Mouse (Mus musculus): Measurements from ENCODE around the gene Cox6b2. TPM values are rescaled to one million over a fixed set of nuclear protein-coding genes. Genes with fewer than 3 reads are reported as not detected.

The Cox6b2 gene
- polyA plus RNA-seq, 1 experiment from 2014 or later = 37.9 TPM

- DNase-seq (ENCODE audit: low spot score) = peak; percentile 46
Observed at GRCm38 (mm10) chr7:4723508-4723907, 29.4 kb downstream of the Cox6b2 start.

- no peak for DNase-seq (ENCODE audit: low spot score)
Observed at GRCm38 (mm10) chr7:4719276-4719675, 33.6 kb downstream of the Cox6b2 start.

- no peak for DNase-seq (ENCODE audit: low spot score)
Observed at GRCm38 (mm10) chr7:4716955-4717354, 35.9 kb downstream of the Cox6b2 start.

- no peak for DNase-seq (ENCODE audit: low spot score)
Observed at GRCm38 (mm10) chr7:4712594-4712993, 40.3 kb downstream of the Cox6b2 start.

GRCm38 (mm10) chr7:4705098-4705497, 47.8 kb downstream of the Cox6b2 start:
- peak; percentile 38 for DNase-seq (ENCODE audit: low spot score)

- DNase-seq (ENCODE audit: low spot score) = no peak
Observed at GRCm38 (mm10) chr7:4703195-4703594, 49.7 kb downstream of the Cox6b2 start.

GRCm38 (mm10) chr7:4702334-4702733, 50.6 kb downstream of the Cox6b2 start:
- no peak for DNase-seq (ENCODE audit: low spot score)

Other genes with a start within 250 kb of the Cox6b2 start
- gene Tnnt1, start 236.7 kb downstream of the Cox6b2 start, polyA plus RNA-seq (2015; fragmentation: Nextera tagmentation; extraction: Ambion mirVana) = 27.0 and 28.8 TPM in 2 replicates
- 2.5 and 3.0 TPM in 2 replicates for gene Tnni3, start 228.9 kb downstream of the Cox6b2 start, polyA plus RNA-seq (2015; fragmentation: Nextera tagmentation; extraction: Ambion mirVana)
- gene Dnaaf3, start 220.6 kb downstream of the Cox6b2 start, polyA plus RNA-seq (2015; fragmentation: Nextera tagmentation; extraction: Ambion mirVana) = 1.6 and 1.7 TPM in 2 replicates
- 0.22 and 0.44 TPM in 2 replicates for gene Syt5, start 205.6 kb downstream of the Cox6b2 start, polyA plus RNA-seq (2015; fragmentation: Nextera tagmentation; extraction: Ambion mirVana)
- not detected in 2 replicates for gene Ptprh, start 149.1 kb downstream of the Cox6b2 start, polyA plus RNA-seq (2015; fragmentation: Nextera tagmentation; extraction: Ambion mirVana)
- gene Tmem86b, start 121.7 kb downstream of the Cox6b2 start, polyA plus RNA-seq (2015; fragmentation: Nextera tagmentation; extraction: Ambion mirVana) = 1.7 and 2.1 TPM in 2 replicates
- gene Ppp6r1, start 94.1 kb downstream of the Cox6b2 start, polyA plus RNA-seq (2015; fragmentation: Nextera tagmentation; extraction: Ambion mirVana) = 19.8 and 23.8 TPM in 2 replicates
- gene Hspbp1, start 68.0 kb downstream of the Cox6b2 start, polyA plus RNA-seq (2015; fragmentation: Nextera tagmentation; extraction: Ambion mirVana) = 74.9 and 91.0 TPM in 2 replicates
- gene Brsk1, start 62.5 kb downstream of the Cox6b2 start, polyA plus RNA-seq (2015; fragmentation: Nextera tagmentation; extraction: Ambion mirVana) = 0.06 and 0.20 TPM in 2 replicates
- gene Tmem150b, start 27.8 kb downstream of the Cox6b2 start, polyA plus RNA-seq (2015; fragmentation: Nextera tagmentation; extraction: Ambion mirVana) = 0.82 and 1.4 TPM in 2 replicates
- 44.1 and 44.2 TPM in 2 replicates for gene Kmt5c, start 13.0 kb downstream of the Cox6b2 start, polyA plus RNA-seq (2015; fragmentation: Nextera tagmentation; extraction: Ambion mirVana)
- gene Fam71e2, start 18.2 kb upstream of the Cox6b2 start, polyA plus RNA-seq (2015; fragmentation: Nextera tagmentation; extraction: Ambion mirVana) = not detected in 2 replicates
- 0.13 and 0.30 TPM in 2 replicates for gene Il11, start 29.8 kb upstream of the Cox6b2 start, polyA plus RNA-seq (2015; fragmentation: Nextera tagmentation; extraction: Ambion mirVana)
- gene Tmem190, start 29.8 kb upstream of the Cox6b2 start, polyA plus RNA-seq (2015; fragmentation: Nextera tagmentation; extraction: Ambion mirVana) = 0.23 TPM in 1 of 2 replicates, not detected in the other
- 9.6 and 11.7 TPM in 2 replicates for gene Tmem238, start 36.6 kb upstream of the Cox6b2 start, polyA plus RNA-seq (2015; fragmentation: Nextera tagmentation; extraction: Ambion mirVana)
- 546 and 590 TPM in 2 replicates for gene Rpl28, start 39.8 kb upstream of the Cox6b2 start, polyA plus RNA-seq (2015; fragmentation: Nextera tagmentation; extraction: Ambion mirVana)
- gene Ube2s, start 59.5 kb upstream of the Cox6b2 start, polyA plus RNA-seq (2015; fragmentation: Nextera tagmentation; extraction: Ambion mirVana) = 413 and 414 TPM in 2 replicates
- not detected in 2 replicates for gene Shisa7, start 91.6 kb upstream of the Cox6b2 start, polyA plus RNA-seq (2015; fragmentation: Nextera tagmentation; extraction: Ambion mirVana)
- gene Isoc2b, start 117.2 kb upstream of the Cox6b2 start, polyA plus RNA-seq (2015; fragmentation: Nextera tagmentation; extraction: Ambion mirVana) = 19.9 and 22.0 TPM in 2 replicates
- gene Isoc2a, start 124.1 kb upstream of the Cox6b2 start, polyA plus RNA-seq (2015; fragmentation: Nextera tagmentation; extraction: Ambion mirVana) = 0.72 and 0.81 TPM in 2 replicates
- 0.10 TPM in 2 replicates for gene Gm36210, start 153.4 kb upstream of the Cox6b2 start, polyA plus RNA-seq (2015; fragmentation: Nextera tagmentation; extraction: Ambion mirVana)
- gene Zfp628, start 162.1 kb upstream of the Cox6b2 start, polyA plus RNA-seq (2015; fragmentation: Nextera tagmentation; extraction: Ambion mirVana) = 2.7 and 3.1 TPM in 2 replicates
- gene Nat14, start 168.9 kb upstream of the Cox6b2 start, polyA plus RNA-seq (2015; fragmentation: Nextera tagmentation; extraction: Ambion mirVana) = 0.22 and 0.60 TPM in 2 replicates
- 0.07 and 0.19 TPM in 2 replicates for gene Ssc5d, start 172.7 kb upstream of the Cox6b2 start, polyA plus RNA-seq (2015; fragmentation: Nextera tagmentation; extraction: Ambion mirVana)
- gene Sbk2, start 211.3 kb upstream of the Cox6b2 start, polyA plus RNA-seq (2015; fragmentation: Nextera tagmentation; extraction: Ambion mirVana) = 0.09 and 0.21 TPM in 2 replicates
- not detected in 2 replicates for gene Sbk3, start 218.1 kb upstream of the Cox6b2 start, polyA plus RNA-seq (2015; fragmentation: Nextera tagmentation; extraction: Ambion mirVana)
- 18.7 and 22.3 TPM in 2 replicates for gene Zfp579, start 243.1 kb upstream of the Cox6b2 start, polyA plus RNA-seq (2015; fragmentation: Nextera tagmentation; extraction: Ambion mirVana)

Measured in thymus, postnatal 0 days (tissue).